Mouse (Mus musculus) mouse trophoblast stem cell (cell line): ENCODE data around the gene Slc44a5.
"Not testable (repeated sequence)": the region's sequence is repeated elsewhere in the genome, so short reads cannot be mapped to it uniquely, and the experiment has no call there.

Source experiments
- in situ Hi-C, 2 experiments: fragments of 300-500 bp; cut with MseI, MboI; formaldehyde crosslinking; loops; 2 replicates in 1 of 2; 3 replicates in 1 of 2; pipeline ENCODE4 v1.15.1; 2025

The Slc44a5 gene

DNA sequence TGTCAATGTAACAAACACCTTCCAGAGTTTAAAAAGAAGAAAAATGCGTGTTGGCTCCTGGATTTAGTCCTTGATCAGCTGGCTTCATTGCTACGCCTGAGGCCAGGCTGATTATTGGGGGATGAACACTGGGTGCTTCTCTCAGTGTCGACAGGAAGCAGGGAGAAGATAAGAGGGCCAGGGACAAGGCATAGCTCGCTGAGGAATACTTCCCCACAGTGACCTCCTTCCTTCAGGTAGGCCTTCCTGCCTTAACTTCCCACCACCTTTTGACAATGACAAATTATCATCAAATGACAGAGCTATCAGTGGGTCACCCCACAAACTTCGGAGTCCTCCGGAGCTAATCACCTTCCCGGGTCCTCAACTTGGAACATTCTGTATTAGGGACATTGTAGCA lies 242.1 kb downstream of the Slc44a5 start:
- in situ Hi-C loops: no loop called here

DNA sequence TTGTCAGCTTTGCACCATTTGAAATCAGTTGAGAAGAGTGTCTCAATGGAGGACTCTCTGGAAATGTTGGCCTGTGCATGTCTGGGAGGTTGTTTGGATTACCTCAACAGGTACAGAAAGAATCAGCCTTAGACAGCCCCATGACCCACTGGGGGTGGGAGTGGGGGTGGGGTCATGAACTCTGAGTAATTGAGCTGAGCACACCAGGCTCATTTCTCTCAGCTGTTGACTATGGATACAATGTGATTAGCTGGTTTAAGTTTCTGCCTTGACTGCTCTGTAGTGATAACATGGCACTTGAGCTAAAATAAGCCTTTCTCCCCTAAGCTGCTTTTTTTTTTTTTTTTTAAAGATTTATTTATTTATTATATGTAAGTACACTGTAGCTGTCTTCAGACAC lies 242.5 kb downstream of the Slc44a5 start:
- in situ Hi-C loops: no loop called here

DNA sequence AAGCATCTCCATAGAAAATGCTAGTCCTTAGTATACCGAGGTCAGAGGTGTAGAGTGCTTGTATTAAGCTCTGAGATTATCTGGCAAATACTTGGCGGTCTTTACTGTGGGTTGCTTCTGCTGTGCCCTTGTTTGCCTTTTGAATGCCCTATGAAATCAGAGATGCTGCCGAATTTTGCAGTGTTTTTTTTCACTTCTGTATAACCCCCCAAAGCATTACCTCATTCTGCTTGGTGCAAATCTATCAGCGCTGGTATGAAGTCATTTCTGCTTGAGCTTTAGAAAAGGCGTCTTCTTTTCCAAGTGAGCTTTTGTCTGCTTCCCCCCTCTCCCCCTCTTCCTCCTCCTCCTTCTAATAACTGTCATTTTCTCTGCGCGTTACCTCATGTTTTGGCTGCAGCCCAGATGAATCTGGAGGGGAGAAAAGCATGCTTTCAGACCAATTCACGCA lies 248.9 kb downstream of the Slc44a5 start:
- in situ Hi-C loops: loop anchor here in 1 of 2 experiments (5.0 kb wide), 1 partner anchor 235 kb away; no protein-coding TSS in a partner anchor

DNA sequence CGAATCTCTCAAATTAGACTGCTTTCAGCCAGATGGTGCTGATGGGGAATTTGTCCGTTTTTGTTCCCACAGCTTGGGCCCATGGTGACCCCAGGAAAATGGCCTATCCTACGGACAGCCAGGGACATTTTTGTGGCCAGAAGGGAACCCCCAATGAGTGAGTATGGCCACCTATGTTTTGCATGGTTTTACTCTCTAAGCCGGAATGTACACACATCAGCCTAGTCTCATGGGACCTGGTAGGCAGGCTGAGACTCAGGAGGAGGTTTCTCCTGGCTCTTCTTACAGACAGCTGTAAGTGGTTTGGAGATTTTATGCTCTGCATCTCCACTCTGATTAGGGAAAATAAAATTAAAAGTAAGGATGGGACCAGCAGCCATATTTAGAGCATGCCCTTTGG lies 249.5 kb downstream of the Slc44a5 start:
- in situ Hi-C loops: loop anchor here in 1 of 2 experiments (5.0 kb wide), 1 partner anchor 235 kb away; no protein-coding TSS in a partner anchor

DNA sequence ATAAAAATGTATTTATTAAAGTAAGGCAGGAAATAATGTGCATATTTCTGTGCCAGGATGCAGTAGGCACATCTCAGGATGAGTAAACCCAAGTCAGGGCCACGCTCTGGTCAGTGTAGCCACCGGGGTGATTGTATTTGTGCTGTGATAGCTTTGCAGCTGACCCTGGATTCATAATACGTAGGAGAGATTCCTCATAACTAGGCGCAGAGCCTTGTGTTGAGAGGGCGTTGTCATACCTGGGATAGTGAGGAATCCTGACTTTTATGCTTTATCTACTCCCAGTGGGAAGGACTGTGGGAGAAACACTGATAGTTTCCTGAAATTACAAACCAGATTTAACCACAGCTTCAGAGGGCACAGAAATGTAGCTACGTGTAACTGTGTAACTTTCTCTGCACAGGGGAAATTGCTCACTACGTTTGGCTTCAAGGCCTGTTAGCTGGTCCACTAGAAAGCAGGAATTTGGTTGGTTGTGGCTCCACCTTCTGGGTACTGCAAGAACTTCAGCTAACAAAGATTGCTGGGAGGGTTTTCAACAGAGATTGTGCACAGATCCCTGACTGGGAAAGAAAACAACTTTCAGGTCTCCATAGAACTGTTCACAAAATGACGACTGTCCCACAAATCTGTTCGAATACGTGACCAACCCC lies 253.0 kb downstream of the Slc44a5 start:
- in situ Hi-C loops: loop anchor here in 1 of 2 experiments (5.0 kb wide), 1 partner anchor 264 kb away; no protein-coding TSS in a partner anchor

DNA sequence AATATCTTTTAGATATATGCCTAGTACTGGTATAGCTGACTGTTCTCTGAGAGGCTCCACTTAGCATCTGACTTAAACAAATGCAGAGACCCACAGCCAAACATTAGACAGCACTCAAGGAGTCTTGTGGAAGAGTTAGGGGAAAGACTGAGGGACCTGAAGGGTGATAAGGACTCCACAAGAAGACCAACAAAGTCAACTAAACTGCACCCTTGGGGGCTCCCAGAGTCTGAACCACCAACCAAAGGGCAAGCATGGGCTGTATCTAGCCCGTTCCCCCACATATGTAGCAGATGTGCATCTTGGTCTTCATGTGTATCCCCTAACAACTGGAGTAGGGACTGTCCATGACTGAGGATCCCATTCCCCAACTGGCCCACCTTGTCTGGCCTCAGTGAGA lies 271.7 kb downstream of the Slc44a5 start:
- in situ Hi-C loops: no loop called here

DNA sequence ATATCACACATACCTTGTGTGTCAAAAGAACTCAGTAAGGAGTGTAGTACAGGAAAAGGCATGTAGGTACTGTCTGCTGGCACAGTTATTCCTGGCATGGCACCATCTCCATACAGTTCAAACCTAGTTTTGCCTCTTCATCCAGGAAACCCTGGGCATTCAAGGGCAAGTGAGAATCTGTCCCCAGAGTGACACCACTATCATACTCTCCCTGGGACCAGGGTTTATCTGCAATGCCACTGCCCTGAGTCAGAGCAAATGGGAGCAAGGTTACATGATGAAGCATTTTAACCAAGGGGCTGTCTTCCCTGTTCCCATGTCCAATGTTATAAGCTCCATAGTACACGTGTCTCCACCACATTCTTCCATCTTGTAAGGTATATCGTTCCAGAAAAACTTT lies 278.2 kb downstream of the Slc44a5 start:
- in situ Hi-C loops: no loop called here

DNA sequence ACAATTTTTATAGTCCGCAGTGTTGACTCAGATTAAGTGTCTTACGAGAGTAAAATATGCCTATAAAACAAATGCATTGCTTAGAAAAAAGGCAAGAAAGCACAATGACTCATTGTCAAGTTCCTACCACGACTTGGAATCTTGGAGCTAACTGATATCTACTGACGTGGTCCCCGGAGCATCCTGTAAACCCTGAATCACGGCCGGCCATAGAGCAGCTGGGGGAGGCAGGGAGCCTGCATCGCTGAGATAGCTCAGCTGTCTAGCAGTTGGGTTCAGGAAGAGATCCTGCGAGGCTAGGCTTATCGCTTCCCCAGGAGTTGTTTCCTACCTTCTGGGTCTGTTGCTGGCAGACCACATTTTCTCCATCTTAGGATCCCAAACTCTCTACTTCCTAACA lies 279.0 kb downstream of the Slc44a5 start:
- in situ Hi-C loops: no loop called here

DNA sequence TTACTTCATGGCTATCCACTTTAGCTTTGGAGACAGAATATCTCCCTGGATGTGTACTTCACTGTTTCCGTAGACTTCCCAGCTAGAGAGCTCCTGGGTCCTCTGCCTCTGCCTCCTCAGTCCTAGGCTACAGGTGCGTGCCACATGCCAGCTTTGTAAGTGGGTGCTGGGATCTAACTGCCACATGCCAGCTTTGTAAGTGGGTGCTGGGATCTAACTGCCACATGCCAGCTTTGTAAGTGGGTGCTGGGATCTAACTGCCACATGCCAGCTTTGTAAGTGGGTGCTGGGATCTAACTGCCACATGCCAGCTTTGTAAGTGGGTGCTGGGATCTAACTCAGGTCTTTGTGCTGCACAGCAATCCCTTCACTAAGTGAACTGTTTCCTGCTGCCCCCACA lies 281.0 kb downstream of the Slc44a5 start:
- in situ Hi-C loops: not testable (repeated sequence)

DNA sequence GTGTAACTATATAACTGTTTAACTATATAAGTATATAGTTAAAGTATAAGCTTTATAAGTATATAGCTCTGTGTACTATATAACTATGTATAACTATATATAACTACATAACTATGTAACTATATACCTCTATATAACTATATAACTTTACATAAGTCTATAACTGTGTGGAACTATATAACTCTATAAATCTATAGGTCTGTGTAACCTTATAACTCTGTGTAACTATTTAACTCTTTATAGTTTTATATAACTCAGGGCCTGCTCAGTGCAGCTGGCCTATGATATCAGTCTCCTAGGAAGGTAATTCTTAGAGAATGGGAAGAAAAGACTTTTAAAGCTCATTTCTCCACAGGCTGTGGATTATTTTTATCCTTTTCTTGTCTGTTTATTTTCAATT lies 284.1 kb downstream of the Slc44a5 start:
- in situ Hi-C loops: no loop called here

DNA sequence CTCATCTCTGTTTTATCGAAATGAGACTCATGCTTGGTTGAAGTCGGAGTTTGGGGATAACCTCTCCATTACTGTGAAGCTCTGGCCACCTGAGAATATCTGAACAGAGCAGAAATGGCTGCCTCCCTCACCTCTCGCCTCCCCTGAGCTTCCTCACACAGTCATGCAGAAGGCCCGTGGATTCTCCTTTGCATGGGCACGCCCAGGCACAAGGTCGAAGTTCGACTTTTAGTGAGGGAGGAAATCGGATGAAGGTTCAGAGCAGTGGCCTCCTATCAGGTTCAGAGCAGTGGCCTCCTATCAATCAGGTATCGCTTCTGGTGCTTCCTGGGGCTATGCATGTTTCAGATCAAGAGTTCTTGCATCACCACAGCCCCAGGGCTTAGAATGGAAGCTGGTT lies 295.1 kb downstream of the Slc44a5 start:
- in situ Hi-C loops: loop anchor here in 1 of 2 experiments (5.0 kb wide), 1 partner anchor 304 kb away; no protein-coding TSS in a partner anchor

DNA sequence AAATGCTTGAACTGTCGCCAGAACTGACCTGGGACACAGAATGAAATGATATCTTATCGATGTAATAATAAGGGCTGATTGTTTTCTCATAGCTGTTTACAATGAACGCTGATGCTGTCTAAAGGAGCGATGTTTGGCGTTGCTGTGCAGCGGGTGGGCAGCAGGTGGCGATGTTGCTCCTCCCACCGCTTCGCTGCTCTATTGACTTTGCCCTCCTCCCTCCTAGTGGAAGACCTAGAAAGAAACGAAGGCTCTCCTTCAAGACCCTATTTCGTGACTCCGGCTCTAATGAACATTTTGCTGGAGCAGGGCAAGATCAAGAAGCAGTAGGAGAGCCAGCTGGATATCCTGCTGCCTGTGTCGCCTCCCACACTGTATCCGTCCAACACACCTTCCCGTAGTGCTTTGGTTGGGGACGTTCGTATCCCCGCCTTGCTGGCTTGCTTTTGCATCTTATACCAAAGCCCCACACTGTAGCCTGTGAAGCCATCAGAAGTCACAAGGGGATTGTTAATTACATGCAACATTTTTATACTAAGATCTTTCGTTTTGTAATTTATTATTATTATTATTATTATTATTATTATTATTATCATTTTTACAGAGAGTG lies 296.6 kb downstream of the Slc44a5 start:
- in situ Hi-C loops: loop anchor here (5.0 kb wide), 1 partner anchor 302 kb away; no protein-coding TSS in a partner anchor

DNA sequence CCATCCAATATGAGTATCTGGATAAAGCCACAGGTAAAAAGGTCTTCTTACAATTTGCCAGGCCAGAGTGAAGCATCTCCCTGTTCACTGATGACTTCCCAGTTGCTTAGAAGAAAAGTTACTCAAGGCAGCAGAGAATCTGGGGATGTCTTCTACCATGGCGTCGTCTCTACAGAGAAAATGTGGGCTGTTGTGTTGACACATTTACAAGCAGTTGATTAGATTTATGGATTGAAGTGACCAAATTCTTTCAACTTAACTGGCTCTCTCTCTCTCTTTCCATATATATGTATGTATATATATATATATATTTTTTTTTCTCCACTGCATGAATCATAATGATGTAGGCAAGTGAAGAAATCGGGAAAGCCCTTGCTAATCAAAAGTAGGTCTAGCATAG lies 301.4 kb downstream of the Slc44a5 start:
- in situ Hi-C loops: loop anchor here in 1 of 2 experiments (5.0 kb wide), 1 partner anchor 298 kb away; no protein-coding TSS in a partner anchor

DNA sequence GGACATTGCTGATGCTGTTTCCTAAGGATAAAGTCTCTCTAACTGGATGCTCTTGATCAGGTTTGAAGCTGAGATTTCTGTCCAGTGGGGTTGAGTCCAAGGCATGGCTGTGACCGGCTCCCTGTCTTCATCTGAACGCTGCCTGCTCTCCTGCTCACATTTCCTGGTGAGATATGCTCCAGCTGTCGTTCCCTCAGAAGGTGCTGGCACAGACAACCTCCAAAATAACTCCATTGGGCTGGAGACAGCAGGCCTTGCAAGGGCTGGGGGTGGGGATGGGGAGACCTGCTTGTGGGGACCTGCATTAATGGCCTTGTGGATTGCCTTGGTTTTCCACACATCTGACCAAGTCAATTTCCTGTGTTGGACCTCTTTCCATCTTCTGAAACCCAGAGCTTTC lies 311.0 kb downstream of the Slc44a5 start:
- in situ Hi-C loops: no loop called here

DNA sequence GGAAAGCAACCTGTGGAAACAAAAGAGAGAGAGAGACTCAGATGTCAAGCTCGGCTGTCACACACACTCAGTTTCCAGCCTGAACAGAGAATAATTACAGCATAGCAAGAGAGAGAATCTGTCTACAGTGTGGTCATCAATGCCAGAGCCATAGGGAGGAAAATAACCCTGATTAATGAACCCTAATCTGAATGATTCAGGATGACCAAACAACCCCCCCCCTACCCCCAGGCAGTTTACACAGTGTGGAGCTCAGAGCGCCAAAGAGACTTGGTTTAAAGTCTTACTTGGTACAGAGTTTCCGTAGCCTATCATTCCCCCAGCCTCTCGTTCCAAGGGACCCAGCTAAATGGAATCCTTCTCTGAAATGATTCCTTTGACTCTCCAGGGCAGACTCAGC lies 312.1 kb downstream of the Slc44a5 start:
- in situ Hi-C loops: no loop called here

DNA sequence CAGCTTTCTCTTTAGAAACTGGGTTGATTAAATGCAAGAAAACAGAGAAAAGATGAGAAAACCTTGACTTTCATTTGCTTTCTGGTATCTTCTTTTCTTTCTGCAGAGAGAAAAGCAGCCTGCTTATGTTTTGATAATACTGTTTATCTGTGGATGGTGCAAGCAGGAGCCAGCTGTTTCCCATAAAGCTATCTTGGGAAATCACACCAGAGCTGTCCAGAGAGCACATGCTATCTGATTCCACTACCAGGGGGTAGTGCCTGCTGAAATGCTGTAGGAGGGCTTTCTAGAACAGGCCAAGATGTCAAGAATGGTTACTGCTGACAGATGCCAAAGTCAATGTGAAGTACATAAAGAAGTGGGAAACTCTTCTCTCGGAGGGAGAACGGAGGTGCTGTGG lies 314.0 kb downstream of the Slc44a5 start:
- in situ Hi-C loops: no loop called here

DNA sequence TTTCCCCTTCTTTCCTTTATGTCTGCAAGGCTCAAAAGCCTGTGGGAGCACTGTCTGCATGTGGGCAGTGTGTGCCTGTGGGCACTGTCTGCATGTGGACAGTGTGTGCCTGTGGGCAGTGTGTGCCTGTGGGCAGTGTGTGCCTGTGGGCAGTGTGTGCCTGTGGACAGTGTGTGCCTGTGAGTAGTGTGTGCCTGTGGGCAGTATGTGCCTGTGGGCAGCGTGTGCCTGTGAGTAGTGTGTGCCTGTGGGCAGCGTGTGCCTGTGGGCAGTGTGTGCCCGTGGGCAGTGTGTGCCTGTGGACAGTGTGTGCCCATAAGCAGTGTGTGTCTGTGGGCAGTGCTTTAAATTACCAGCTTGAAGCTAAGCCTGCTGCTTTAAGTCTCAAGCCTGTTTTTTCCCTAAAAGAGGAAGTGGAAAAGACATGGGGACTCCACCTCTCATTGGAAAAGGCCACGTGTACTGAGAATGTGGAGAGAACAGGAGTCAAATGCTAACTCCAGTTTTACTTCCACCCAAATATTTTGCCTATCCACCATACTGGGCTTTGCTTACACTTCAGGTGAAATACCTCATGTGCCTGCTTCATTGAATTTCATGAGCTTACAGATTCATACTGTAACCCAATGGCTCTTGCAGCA lies 315.3 kb downstream of the Slc44a5 start:
- in situ Hi-C loops: no loop called here

DNA sequence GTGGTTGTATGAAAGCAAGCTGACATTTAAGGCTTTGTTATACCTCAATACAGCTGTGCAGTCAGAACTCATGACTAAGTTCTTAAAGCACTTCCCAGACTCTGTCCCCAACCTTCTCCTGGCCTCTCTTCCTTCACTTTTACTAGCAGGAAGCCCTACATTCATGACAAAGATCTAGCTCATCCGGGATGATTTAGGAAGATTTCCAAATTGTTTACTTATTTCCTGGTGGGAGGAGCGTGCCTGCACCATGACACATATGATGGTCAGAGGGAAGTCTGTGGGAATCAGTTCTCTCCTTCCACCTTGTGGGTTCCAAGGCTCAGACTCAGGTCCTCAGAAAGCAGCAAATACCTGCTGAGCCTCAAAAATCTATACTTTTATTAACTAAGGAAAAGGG lies 317.1 kb downstream of the Slc44a5 start:
- in situ Hi-C loops: no loop called here

DNA sequence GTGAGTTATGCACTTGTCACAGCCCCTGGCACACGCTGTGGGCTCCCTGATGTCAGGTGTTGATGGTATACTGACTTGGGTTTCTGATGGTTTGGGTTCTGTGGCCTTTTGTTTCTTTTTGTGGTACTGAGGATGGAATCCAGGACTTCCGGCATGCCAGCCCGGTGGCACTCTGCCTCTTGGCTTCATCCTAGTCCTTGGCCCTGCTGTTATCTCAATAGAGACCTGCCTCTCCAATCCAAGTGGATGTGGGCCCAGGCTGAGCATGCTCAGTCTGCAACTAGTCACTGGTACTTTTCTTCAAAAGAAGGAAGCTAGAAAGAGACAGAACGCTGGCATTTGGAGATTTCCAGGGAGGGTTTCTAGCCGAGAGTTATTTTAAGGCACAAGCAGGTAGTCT lies 318.9 kb downstream of the Slc44a5 start:
- in situ Hi-C loops: no loop called here

DNA sequence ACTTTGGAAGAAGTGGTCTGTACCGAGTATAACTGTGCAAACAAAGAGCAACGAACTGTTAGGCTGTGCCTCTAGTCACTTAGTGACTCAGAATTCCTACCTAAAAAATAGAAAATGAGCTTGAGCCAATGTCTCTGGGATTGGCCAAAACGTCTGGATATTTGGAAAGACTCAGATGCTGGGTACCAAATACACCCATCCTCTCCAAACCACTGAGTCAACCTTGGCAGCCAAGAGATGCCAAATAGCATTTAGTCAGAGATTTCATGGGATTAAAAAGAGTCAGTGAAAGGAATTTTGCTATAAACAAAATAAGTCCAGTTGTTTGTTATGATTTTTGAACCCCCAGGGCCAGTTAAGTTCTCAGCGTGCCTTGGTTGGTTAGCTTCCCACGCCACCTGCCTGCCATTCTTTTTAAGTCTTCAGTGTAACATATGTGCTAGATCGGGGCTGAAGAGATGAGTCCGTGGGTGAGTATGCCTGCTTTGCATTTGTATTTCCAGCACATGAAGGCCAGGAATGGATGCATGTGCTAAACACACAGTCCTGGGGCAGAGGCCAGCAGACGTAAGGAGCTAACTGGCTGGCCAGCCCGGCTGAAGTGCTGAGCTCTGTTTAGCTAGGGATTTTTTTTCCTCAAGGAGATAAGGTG lies 320.7 kb downstream of the Slc44a5 start:
- in situ Hi-C loops: no loop called here

DNA sequence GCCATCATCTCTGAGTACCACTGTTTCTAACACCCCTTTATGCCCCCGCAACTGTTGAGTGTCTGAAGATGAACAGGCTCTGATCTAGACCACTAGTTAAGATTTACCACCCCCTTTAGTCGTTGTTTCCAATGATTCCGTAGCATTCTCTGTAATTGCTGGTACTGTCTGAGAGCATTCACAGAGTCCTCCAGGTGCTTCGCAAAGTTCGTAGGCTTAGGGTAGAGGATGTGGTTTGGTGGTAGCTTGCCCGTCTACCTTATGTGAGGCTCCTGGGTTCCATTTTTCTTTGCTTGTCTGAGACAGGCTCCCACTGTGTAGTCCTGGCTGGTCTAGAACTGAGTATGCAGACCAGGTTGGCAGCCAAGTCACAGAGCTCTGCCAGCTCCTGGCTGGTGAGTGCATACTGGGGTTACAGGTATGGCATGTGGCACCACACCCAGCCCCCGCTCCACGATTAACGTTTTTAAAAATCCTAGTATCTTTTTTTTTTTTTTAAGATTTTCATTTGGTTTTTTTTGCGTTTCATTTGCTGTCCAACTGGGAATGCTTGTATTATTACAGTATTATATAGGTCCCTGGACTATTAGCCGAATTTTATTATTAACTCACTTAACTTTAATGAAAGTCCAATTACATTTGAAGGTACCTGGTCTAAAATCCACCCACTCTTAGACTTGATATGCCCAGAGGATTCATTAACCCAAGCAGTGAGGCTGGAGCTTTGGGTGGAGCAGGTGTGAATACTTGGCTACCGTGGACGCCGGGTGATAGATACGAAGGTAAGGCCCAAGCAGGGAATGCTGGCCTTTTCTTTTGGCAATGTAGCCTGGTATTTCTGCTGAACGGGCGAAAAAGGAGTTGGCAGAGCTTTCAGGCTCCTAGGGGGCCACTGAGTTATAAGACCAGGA lies 321.9 kb downstream of the Slc44a5 start:
- in situ Hi-C loops: no loop called here
